Comparison of ENCODE assay signal across 11 mouse cellular contexts in genomic region chr10:22868386-22868918, GRCm38 (mm10). TPM values are rescaled to one million over a fixed set of nuclear protein-coding genes. Genes with fewer than 3 reads are reported as not detected.
DNase-seq lines count a peak whose midpoint lies in the region; ATAC-seq and TF ChIP-seq lines count a peak whose summit lies in the region.
"Had no signal": no experiment of that assay in that cellular context is flagged by ENCODE, and none has a peak within 500 bp of the region (broad histone marks: within the 10 kb centered on the region; RNA-seq: fewer than 3 reads in every experiment).

No protein-coding gene starts in this region.

- TF ChIP-seq CTCF in lung, adult 2 months (IDR thresholded peaks at IDR 0.05; ENCODE audit: insufficient read depth, low read length): no peak

- H3K4me1 ChIP-seq in lung, adult 2 months (ENCODE audit: control insufficient read depth, insufficient read depth, low read length): no peaks in the 10 kb centered on the region; the same call in 1 of the 2 replicates
- H3K4me1 ChIP-seq in intestine, embryonic 15.5 days (replicated peaks): peaks cover 6% of the 10 kb centered on the region

- TF ChIP-seq POLR2A in lung, adult 2 months (IDR thresholded peaks at IDR 0.05; ENCODE audit: borderline replicate concordance, extremely low read depth, low read depth, low read length): no peak

- ATAC-seq in intestine, embryonic 15.5 days: peak; percentile 80
- ATAC-seq in inflammation-experienced regulatory T-cells, adult 6 months: no peak

- peak overlapping the region; percentile 52; the same call in 1 of the 2 replicates for H3K27ac ChIP-seq in intestine, embryonic 15.5 days
- H3K27ac ChIP-seq: limb, embryonic 12.5 days; neural tube, embryonic 12.5 days had no signal

- H3K9ac ChIP-seq in intestine, embryonic 15.5 days: no peak overlapping the region
- H3K9ac ChIP-seq: limb, embryonic 12.5 days; neural tube, embryonic 12.5 days had no signal

- 26% methylated on average over 8 of the region's 8 CpGs for WGBS in lung, adult 2 months
- WGBS in intestine, embryonic 15.5 days: 31% methylated on average over 8 of the region's 8 CpGs

- H3K4me3 ChIP-seq in lung, adult 2 months (replicated peaks; ENCODE audit: extremely low read depth, low read depth, low read length): no peak overlapping the region
- no peak overlapping the region for H3K4me3 ChIP-seq in intestine, embryonic 15.5 days (replicated peaks)
- H3K4me3 ChIP-seq: limb, embryonic 12.5 days; neural tube, embryonic 12.5 days had no signal

- no peaks in the 10 kb centered on the region for H3K27me3 ChIP-seq in intestine, embryonic 15.5 days (replicated peaks)
- H3K27me3 ChIP-seq: limb, embryonic 12.5 days; neural tube, embryonic 12.5 days had no signal

- peak overlapping the region; percentile 17; the same call in 1 of the 2 replicates for H3K4me2 ChIP-seq in intestine, embryonic 15.5 days (replicated peaks)
- H3K4me2 ChIP-seq: limb, embryonic 12.5 days; neural tube, embryonic 12.5 days had no signal

- no peaks in the 10 kb centered on the region for H3K36me3 ChIP-seq in intestine, embryonic 15.5 days
- H3K36me3 ChIP-seq: G1E; limb, embryonic 12.5 days; neural tube, embryonic 12.5 days had no signal

- H3K9me3 ChIP-seq in intestine, embryonic 15.5 days: no peaks in the 10 kb centered on the region
- H3K9me3 ChIP-seq: G1E; limb, embryonic 12.5 days; neural tube, embryonic 12.5 days had no signal

- DNase-seq in lung, adult 18-20 months: peak; percentile 9 to 45
- DNase-seq in lung, adult 2 months: no peak
- DNase-seq in heart, adult 9 months (ENCODE audit: low spot score in 2 of 2): peak; percentile 27 to 52
- peak; percentile 65 for DNase-seq in lung, postnatal 36 days
- DNase-seq in cerebellum, postnatal 25 days: no peak
- DNase-seq in adrenal gland, postnatal 36 days: no peak

RNA-seq across cellular contexts. Expression of gene Tcf21, which starts 48.5 kb away (rescaled TPM):
- 190 and 228 TPM in 2 replicates for polyA plus RNA-seq in lung, adult 2 months (2012; rRNA removed)
- 151 and 186 TPM in 2 replicates for polyA plus RNA-seq in intestine, embryonic 15.5 days (2015; fragmentation: Nextera tagmentation; extraction: Ambion mirVana)
- polyA plus RNA-seq in inflammation-experienced regulatory T-cells, adult 6 months (2017; shearing (Covaris generic)): under 1 TPM in 1 of 3 experiments, not detected in 2; 0.27 TPM
- 10 to 100 TPM in 1 of 2 experiments, 1 to 10 TPM in 1; 8.9 to 13.1 TPM for total RNA-seq in adrenal gland, postnatal 36 days (2021)
- total RNA-seq: G1E had no signal
- polyA plus RNA-seq: G1E had no signal

Comparison
In these comparisons a context has a peak if more than half of its experiments do, and no peak if none do; other contexts are left out.
1. DNase-seq: peak in lung, adult 18-20 months (2 of 2), heart, adult 9 months (2 of 2) and lung, postnatal 36 days (single experiment); none in lung, adult 2 months (single experiment), cerebellum, postnatal 25 days (0 of 2) and adrenal gland, postnatal 36 days (0 of 2).
2. RNA of gene Tcf21, which starts 48.5 kb away (polyA plus RNA-seq): 190 to 228 TPM in lung, adult 2 months and 151 to 186 TPM in intestine, embryonic 15.5 days; 0.27 TPM in inflammation-experienced regulatory T-cells, adult 6 months; every median in the first group is over 100 times any median in the second.